In genomic region chr14:121101531-121101930, GRCm38 (mm10) we compare ENCODE assay signal across 19 mouse cellular contexts.
DNase-seq lines count a peak whose midpoint lies in the region; ATAC-seq and TF ChIP-seq lines count a peak whose summit lies in the region.
"Had no signal": no experiment of that assay in that cellular context is flagged by ENCODE, and none has a peak within 500 bp of the region (broad histone marks: within the 10 kb centered on the region; RNA-seq: fewer than 3 reads in every experiment).

No protein-coding gene starts in this region.

- H3K36me3 ChIP-seq in heart, embryonic 14.5 days (ENCODE audit: control insufficient read depth, insufficient read depth, low read length), result peaks cover 10% of the 10 kb centered on the region
- 0 out of 2 replicates have a peak, but pooled peaks cover 6% of the 10 kb centered on the region for H3K36me3 ChIP-seq in kidney, embryonic 16.5 days (ENCODE audit: insufficient read depth, low read length)
- peaks cover 4% of the 10 kb centered on the region; the same call in 1 of the 2 replicates for H3K36me3 ChIP-seq in kidney, embryonic 14.5 days (ENCODE audit: control insufficient read depth, insufficient read depth, low read length)
- peaks cover 14% of the 10 kb centered on the region for H3K36me3 ChIP-seq in lung, embryonic 14.5 days (ENCODE audit: insufficient read depth)
- H3K36me3 ChIP-seq: intestine, embryonic 15.5 days; liver, embryonic 13.5 days; stomach, embryonic 15.5 days had no signal

- H3K4me1 ChIP-seq in heart, embryonic 14.5 days (ENCODE audit: control insufficient read depth in 2 of 2, insufficient read depth in 2 of 2, low read length in 2 of 2), result peaks cover 56 to 74% of the 10 kb centered on the region in 2 experiments
- peaks cover 82% of the 10 kb centered on the region for H3K4me1 ChIP-seq in kidney, embryonic 16.5 days (ENCODE audit: insufficient read depth, low read length)
- peaks cover 72% of the 10 kb centered on the region for H3K4me1 ChIP-seq in kidney, embryonic 14.5 days (ENCODE audit: control insufficient read depth, insufficient read depth, low read length)
- peaks cover 45% of the 10 kb centered on the region for H3K4me1 ChIP-seq in lung, embryonic 14.5 days (ENCODE audit: insufficient read depth)

- 72% methylated on average over 5 of the region's 5 CpGs for WGBS in heart, embryonic 14.5 days
- 64% methylated on average over 5 of the region's 5 CpGs for WGBS in kidney, embryonic 16.5 days
- WGBS in kidney, embryonic 14.5 days, result 69% methylated on average over 5 of the region's 5 CpGs
- WGBS in lung, embryonic 14.5 days, result 59% methylated on average over 5 of the region's 5 CpGs

- H3K27ac ChIP-seq in heart, embryonic 14.5 days (replicated peaks in 1 of 2; ENCODE audit: control insufficient read depth in 1 of 2, insufficient read depth in 1 of 2, low read depth in 2 of 2, low read length in 2 of 2), result peak overlapping the region; percentile 56 to 65
- H3K27ac ChIP-seq in kidney, embryonic 16.5 days (ENCODE audit: low read length), result peak overlapping the region; percentile 86
- no peak overlapping the region; the same call in 1 of the 2 replicates for H3K27ac ChIP-seq in kidney, embryonic 14.5 days (ENCODE audit: low read depth, low read length)
- 0 out of 2 replicates have a peak overlapping the region, but pooled peaks have one; percentile 55 for H3K27ac ChIP-seq in lung, embryonic 14.5 days (ENCODE audit: low read depth)
- H3K27ac ChIP-seq: hindbrain, embryonic 14.5 days; intestine, embryonic 15.5 days; liver, embryonic 13.5 days; midbrain, embryonic 13.5 days; stomach, embryonic 15.5 days had no signal

- no peak for TF ChIP-seq CTCF in lung, embryonic 14.5 days (IDR thresholded peaks at IDR 0.05; ENCODE audit: low read depth)

- no peak for DNase-seq in heart, adult 9 months (ENCODE audit: low spot score in 2 of 2)
- DNase-seq in lung, embryonic 14.5 days, result no peak
- DNase-seq in lung, postnatal 10 days, result no peak
- DNase-seq in cerebellum, adult 9-11 months, result no peak
- DNase-seq: adrenal gland, postnatal 14 days; cerebellum, adult 11-12 months; cerebellum, postnatal 36 days; liver, embryonic 13.5 days; right cerebral cortex, postnatal 14 days had no signal

- no peak for ATAC-seq in heart, embryonic 14.5 days (ENCODE audit: insufficient number of reproducible peaks, insufficient read depth, low FRiP score, low read depth)
- ATAC-seq in kidney, embryonic 16.5 days (ENCODE audit: low FRiP score, low TSS enrichment), result no peak
- ATAC-seq in kidney, embryonic 14.5 days (ENCODE audit: low FRiP score, low TSS enrichment), result no peak
- ATAC-seq in lung, embryonic 14.5 days (ENCODE audit: insufficient read depth), result no peak
- ATAC-seq: activated CD4-positive, CD25-positive, alpha-beta regulatory T cell, adult 4 months; forebrain, embryonic 16.5 days; midbrain, embryonic 13.5 days had no signal

- H3K27me3 ChIP-seq in heart, embryonic 14.5 days (ENCODE audit: control insufficient read depth, insufficient read depth, low read length), result no peaks in the 10 kb centered on the region
- H3K27me3 ChIP-seq in kidney, embryonic 16.5 days (ENCODE audit: insufficient read depth, low read length), result no peaks in the 10 kb centered on the region
- H3K27me3 ChIP-seq in kidney, embryonic 14.5 days (ENCODE audit: control insufficient read depth, insufficient read depth, low read length), result no peaks in the 10 kb centered on the region
- no peaks in the 10 kb centered on the region for H3K27me3 ChIP-seq in lung, embryonic 14.5 days (ENCODE audit: insufficient read depth, low read length)
- H3K27me3 ChIP-seq: intestine, embryonic 15.5 days; liver, embryonic 13.5 days; midbrain, embryonic 13.5 days; Patski; stomach, embryonic 15.5 days had no signal

- no peaks in the 10 kb centered on the region for H3K9me3 ChIP-seq in heart, embryonic 14.5 days (ENCODE audit: control insufficient read depth, low read length)
- no peaks in the 10 kb centered on the region for H3K9me3 ChIP-seq in kidney, embryonic 16.5 days (ENCODE audit: low read length)
- no peaks in the 10 kb centered on the region for H3K9me3 ChIP-seq in kidney, embryonic 14.5 days (ENCODE audit: control insufficient read depth, low read length)
- no peaks in the 10 kb centered on the region for H3K9me3 ChIP-seq in lung, embryonic 14.5 days (ENCODE audit: low read depth, low read length)
- H3K9me3 ChIP-seq: intestine, embryonic 15.5 days; liver, embryonic 13.5 days; midbrain, embryonic 13.5 days; stomach, embryonic 15.5 days had no signal

- H3K4me2 ChIP-seq in heart, embryonic 14.5 days (ENCODE audit: low read length), result peak overlapping the region; percentile 7; the same call in 1 of the 2 replicates
- H3K4me2 ChIP-seq in kidney, embryonic 16.5 days (replicated peaks; ENCODE audit: low read depth, low read length), result 0 out of 2 replicates have a peak overlapping the region, but pooled peaks have one; percentile 21
- H3K4me2 ChIP-seq in kidney, embryonic 14.5 days (replicated peaks; ENCODE audit: low read depth, low read length), result no peak overlapping the region
- no peak overlapping the region for H3K4me2 ChIP-seq in lung, embryonic 14.5 days
- H3K4me2 ChIP-seq: hindbrain, embryonic 14.5 days; intestine, embryonic 15.5 days; liver, embryonic 13.5 days; midbrain, embryonic 13.5 days; stomach, embryonic 15.5 days had no signal

- no peak overlapping the region for H3K4me3 ChIP-seq in heart, embryonic 14.5 days (ENCODE audit: control insufficient read depth in 1 of 2, insufficient read depth in 1 of 2, low read depth in 1 of 2, low read length in 2 of 2)
- H3K4me3 ChIP-seq in kidney, embryonic 16.5 days (ENCODE audit: low read length), result no peak overlapping the region
- no peak overlapping the region for H3K4me3 ChIP-seq in kidney, embryonic 14.5 days (ENCODE audit: low read length)
- H3K4me3 ChIP-seq in lung, embryonic 14.5 days (ENCODE audit: low read depth, low read length), result no peak overlapping the region
- H3K4me3 ChIP-seq: intestine, embryonic 15.5 days; liver, embryonic 13.5 days; midbrain, embryonic 13.5 days; stomach, embryonic 15.5 days had no signal

- no peak overlapping the region; the same call in 1 of the 2 replicates for H3K9ac ChIP-seq in heart, embryonic 14.5 days (ENCODE audit: low read length)
- no peak overlapping the region for H3K9ac ChIP-seq in kidney, embryonic 16.5 days (replicated peaks; ENCODE audit: low read length)
- H3K9ac ChIP-seq in kidney, embryonic 14.5 days (ENCODE audit: low read depth, low read length), result no peak overlapping the region
- no peak overlapping the region for H3K9ac ChIP-seq in lung, embryonic 14.5 days
- H3K9ac ChIP-seq: hindbrain, embryonic 14.5 days; intestine, embryonic 15.5 days; liver, embryonic 13.5 days; midbrain, embryonic 13.5 days; stomach, embryonic 15.5 days had no signal

Comparison
In these comparisons a context has a peak if more than half of its experiments do, and no peak if none do; other contexts are left out.
1. H3K4me2 ChIP-seq: peak in heart, embryonic 14.5 days (single experiment) and kidney, embryonic 16.5 days (single experiment); none in kidney, embryonic 14.5 days (single experiment) and lung, embryonic 14.5 days (single experiment).